8 mouse cellular contexts compared by ENCODE assay signal in the genomic region with DNA sequence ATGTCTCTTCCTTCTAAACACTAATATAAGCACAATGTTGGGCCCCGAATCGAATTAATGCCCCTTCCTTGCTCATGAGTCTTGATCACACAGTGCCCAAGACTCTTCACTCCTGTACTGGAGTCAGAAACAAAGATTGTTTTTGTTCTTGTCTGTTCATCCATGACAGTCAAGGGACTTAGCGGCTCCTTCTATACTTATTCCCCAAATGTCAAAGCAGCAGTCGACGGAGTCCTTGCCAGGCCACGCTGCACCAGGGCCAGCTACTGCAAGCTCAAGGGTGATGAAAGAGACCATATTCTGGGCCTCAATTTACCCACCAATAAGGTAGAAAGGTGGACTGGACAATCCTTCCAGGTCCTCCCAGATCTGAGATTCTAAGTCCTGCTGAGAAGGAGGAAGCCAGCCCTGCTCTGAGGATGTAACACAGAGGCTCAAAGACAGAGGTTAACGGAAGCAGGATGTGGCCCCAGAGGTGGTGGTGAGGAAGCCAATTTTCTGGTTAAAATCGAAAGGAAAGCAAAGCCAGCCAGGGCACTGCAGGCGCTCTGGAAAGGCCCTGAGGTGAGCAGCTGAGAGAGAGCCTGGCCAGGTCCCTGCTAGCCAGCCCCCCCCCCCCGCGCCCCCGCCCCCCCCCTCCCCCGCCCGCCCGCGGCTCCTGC. TPM values are rescaled to one million over a fixed set of nuclear protein-coding genes. Genes with fewer than 3 reads are reported as not detected.
DNase-seq lines count a peak whose midpoint lies in the region; ATAC-seq and TF ChIP-seq lines count a peak whose summit lies in the region.
"Had no signal": no experiment of that assay in that cellular context is flagged by ENCODE, and none has a peak within 500 bp of the region (broad histone marks: within the 10 kb centered on the region; RNA-seq: fewer than 3 reads in every experiment).

No protein-coding gene starts in this region.

- DNase-seq in lung, adult 18-20 months = peak; percentile 44 to 52
- no peak for DNase-seq in lung, adult 2 months
- peak; percentile 62 to 69 for DNase-seq in cerebellum, postnatal 14 days
- DNase-seq in thymus, adult 18-20 months = peak; percentile 64 to 82

- H3K9ac ChIP-seq in hindbrain, embryonic 16.5 days (ENCODE audit: low read depth, low read length) = peak overlapping the region; percentile 15; the same call in 1 of the 2 replicates
- H3K9ac ChIP-seq in liver, embryonic 12.5 days = peak overlapping the region; percentile 68

- H3K4me1 ChIP-seq in lung, adult 2 months (ENCODE audit: control insufficient read depth, insufficient read depth, low read length) = peaks cover 12% of the 10 kb centered on the region
- H3K4me1 ChIP-seq in hindbrain, embryonic 16.5 days (ENCODE audit: control insufficient read depth, insufficient read depth, low read depth, low read length) = peaks cover 16% of the 10 kb centered on the region
- H3K4me1 ChIP-seq in liver, embryonic 12.5 days = peaks cover 85% of the 10 kb centered on the region

- H3K4me2 ChIP-seq in hindbrain, embryonic 16.5 days (ENCODE audit: low read length) = no peak overlapping the region; the same call in 1 of the 2 replicates
- peak overlapping the region; percentile 80 for H3K4me2 ChIP-seq in liver, embryonic 12.5 days

- no peaks in the 10 kb centered on the region for H3K9me3 ChIP-seq in hindbrain, embryonic 16.5 days (ENCODE audit: control insufficient read depth, low read length)
- no peaks in the 10 kb centered on the region for H3K9me3 ChIP-seq in liver, embryonic 12.5 days (replicated peaks)

- H3K27ac ChIP-seq in hindbrain, embryonic 16.5 days (ENCODE audit: low read depth, low read length) = peak overlapping the region; percentile 46
- H3K27ac ChIP-seq in liver, embryonic 12.5 days = peak overlapping the region; percentile 92

- H3K4me3 ChIP-seq in lung, adult 2 months (replicated peaks; ENCODE audit: extremely low read depth, low read depth, low read length) = no peak overlapping the region
- no peak overlapping the region for H3K4me3 ChIP-seq in hindbrain, embryonic 16.5 days (ENCODE audit: low read length)
- H3K4me3 ChIP-seq in liver, embryonic 12.5 days = peak overlapping the region; percentile 14; the same call in 1 of the 2 replicates

- 36% methylated on average over 13 of the region's 16 CpGs for WGBS in lung, adult 2 months
- whole genome bisulfite sequencing in hindbrain, embryonic 16.5 days = 32% methylated on average over 8 of the region's 16 CpGs
- 68% methylated on average over 9 of the region's 16 CpGs for WGBS in liver, embryonic 12.5 days (ENCODE audit: insufficient replicate concordance)

- no peaks in the 10 kb centered on the region for H3K27me3 ChIP-seq in hindbrain, embryonic 16.5 days (replicated peaks; ENCODE audit: control insufficient read depth, insufficient read depth, low read length)
- no peaks in the 10 kb centered on the region for H3K27me3 ChIP-seq in liver, embryonic 12.5 days (replicated peaks)

- peak; percentile 48; the same call in 1 of the 2 replicates for ATAC-seq in hindbrain, embryonic 16.5 days
- ATAC-seq in liver, embryonic 12.5 days = no peak
- ATAC-seq in erythroid progenitor cell, adult 5-6 weeks (replicated peaks; ENCODE audit: low FRiP score, poor library complexity, severe bottlenecking) = no peak

- TF ChIP-seq CTCF in lung, adult 2 months (IDR thresholded peaks at IDR 0.05; ENCODE audit: insufficient read depth, low read length) = no peak

- TF ChIP-seq POLR2A in lung, adult 2 months (IDR thresholded peaks at IDR 0.05; ENCODE audit: borderline replicate concordance, extremely low read depth, low read depth, low read length) = no peak

- H3K36me3 ChIP-seq in hindbrain, embryonic 16.5 days (ENCODE audit: control insufficient read depth, insufficient read depth, low read length) = no peaks in the 10 kb centered on the region
- H3K36me3 ChIP-seq in liver, embryonic 12.5 days = peaks cover 78% of the 10 kb centered on the region

RNA-seq across cellular contexts. Expression of a gene that starts 8.2 kb away (rescaled TPM):
- 279 and 648 TPM in 2 replicates for polyA plus RNA-seq in lung, adult 2 months (2012; rRNA removed)
- 49.0 and 59.3 TPM in 2 replicates for polyA plus RNA-seq in hindbrain, embryonic 16.5 days (2015; fragmentation: Nextera tagmentation; extraction: Ambion mirVana)
- polyA plus RNA-seq in liver, embryonic 12.5 days (2016; fragmentation: Nextera tagmentation; extraction: Ambion mirVana) = 302 and 307 TPM in 2 replicates
- 138 and 211 TPM in 2 replicates for total RNA-seq in erythroid progenitor cell, adult 5-6 weeks (2015; ENCODE audit: low replicate concordance)
- total RNA-seq in erythroid progenitor cell, adult 5-6 weeks (2017; ENCODE audit: low replicate concordance) = 175 and 244 TPM in 2 replicates

RNA-seq across cellular contexts. Expression of a gene that starts 46.1 kb away (rescaled TPM):
- not detected in 2 replicates for polyA plus RNA-seq in lung, adult 2 months (2012; rRNA removed)
- not detected in 2 replicates for polyA plus RNA-seq in hindbrain, embryonic 16.5 days (2015; fragmentation: Nextera tagmentation; extraction: Ambion mirVana)
- polyA plus RNA-seq in liver, embryonic 12.5 days (2016; fragmentation: Nextera tagmentation; extraction: Ambion mirVana) = not detected in 2 replicates
- total RNA-seq in erythroid progenitor cell, adult 5-6 weeks (2015; ENCODE audit: low replicate concordance) = not detected in 2 replicates
- not detected in 2 replicates for total RNA-seq in erythroid progenitor cell, adult 5-6 weeks (2017; ENCODE audit: low replicate concordance)
- polyA plus RNA-seq: brain, embryonic 14.5 days had no signal
